ENCODE assay signal across 12 mouse cellular contexts in genomic region chr5:86318018-86318956, GRCm38 (mm10). TPM values are rescaled to one million over a fixed set of nuclear protein-coding genes. Genes with fewer than 3 reads are reported as not detected.
DNase-seq lines count a peak whose midpoint lies in the region; ATAC-seq and TF ChIP-seq lines count a peak whose summit lies in the region.
"Not testable (repeated sequence)": the region's sequence is repeated elsewhere in the genome, so short reads cannot be mapped to it uniquely, and the experiment has no call there.
"Had no signal": no experiment of that assay in that cellular context is flagged by ENCODE, and none has a peak within 500 bp of the region (broad histone marks: within the 10 kb centered on the region; RNA-seq: fewer than 3 reads in every experiment).

No protein-coding gene starts in this region.

- WGBS in embryonic facial prominence, embryonic 12.5 days: 49% methylated on average over 30 of the region's 30 CpGs
- WGBS in forebrain, embryonic 16.5 days: 50% methylated on average over 25 of the region's 30 CpGs
- 50% methylated on average over 25 of the region's 30 CpGs for WGBS in hindbrain, embryonic 11.5 days
- 44% methylated on average over 30 of the region's 30 CpGs for WGBS in limb, embryonic 15.5 days
- 45% methylated on average over 26 of the region's 30 CpGs for WGBS in midbrain, embryonic 13.5 days

- not testable (repeated sequence) for H3K4me1 ChIP-seq in ES-Bruce4 (ENCODE audit: control insufficient read depth, insufficient read depth, low read length); embryonic facial prominence, embryonic 12.5 days; forebrain, embryonic 16.5 days (replicated peaks; ENCODE audit: control insufficient read depth, insufficient read depth, low read length); hindbrain, embryonic 11.5 days (replicated peaks; ENCODE audit: control insufficient read depth, insufficient read depth, low read length); limb, embryonic 15.5 days; midbrain, embryonic 13.5 days (replicated peaks)

- DNase-seq in hindbrain, embryonic 11.5 days (ENCODE audit: low spot score): peak; percentile 1
- DNase-seq in kidney, adult 11 months: peak; percentile 3
- peak; percentile 7 for DNase-seq in retina, postnatal 1 day

- H3K9me3 ChIP-seq in ES-Bruce4 (replicated peaks; ENCODE audit: control insufficient read depth, insufficient read depth, low read length, poor library complexity, severe bottlenecking); embryonic facial prominence, embryonic 12.5 days; forebrain, embryonic 16.5 days (ENCODE audit: control insufficient read depth, low read length); hindbrain, embryonic 11.5 days (ENCODE audit: control insufficient read depth, low read length); limb, embryonic 15.5 days; midbrain, embryonic 13.5 days: not testable (repeated sequence)

- H3K9ac ChIP-seq in ES-Bruce4 (ENCODE audit: low read depth, poor library complexity, severe bottlenecking): peak overlapping the region; percentile 10; the same call in 1 of the 2 replicates
- H3K9ac ChIP-seq in embryonic facial prominence, embryonic 12.5 days; hindbrain, embryonic 11.5 days (ENCODE audit: low read depth, low read length); limb, embryonic 15.5 days; midbrain, embryonic 13.5 days (replicated peaks): not testable (repeated sequence)
- 0 out of 2 replicates have a peak overlapping the region, but pooled peaks have one; percentile 29 for H3K9ac ChIP-seq in forebrain, embryonic 16.5 days (replicated peaks; ENCODE audit: low read depth, low read length)

- TF ChIP-seq POLR2A in ES-Bruce4 (IDR thresholded peaks at IDR 0.05; ENCODE audit: insufficient read depth, low read length): not testable (repeated sequence)

- H3K4me2 ChIP-seq in embryonic facial prominence, embryonic 12.5 days (replicated peaks): peak overlapping the region; percentile 33
- peak overlapping the region; percentile 39 for H3K4me2 ChIP-seq in forebrain, embryonic 16.5 days (ENCODE audit: low read length)
- H3K4me2 ChIP-seq in hindbrain, embryonic 11.5 days (replicated peaks; ENCODE audit: low read depth, low read length): 0 out of 2 replicates have a peak overlapping the region, but pooled peaks have one; percentile 19
- H3K4me2 ChIP-seq in limb, embryonic 15.5 days: peak overlapping the region; percentile 25; the same call in 1 of the 2 replicates
- peak overlapping the region; percentile 43 for H3K4me2 ChIP-seq in midbrain, embryonic 13.5 days (replicated peaks)

- peak overlapping the region; percentile 38 for H3K4me3 ChIP-seq in ES-Bruce4 (ENCODE audit: low read depth, low read length)
- peak overlapping the region; percentile 33 for H3K4me3 ChIP-seq in embryonic facial prominence, embryonic 12.5 days
- peak overlapping the region; percentile 41 for H3K4me3 ChIP-seq in forebrain, embryonic 16.5 days (replicated peaks; ENCODE audit: low read length)
- H3K4me3 ChIP-seq in hindbrain, embryonic 11.5 days (ENCODE audit: low read depth, low read length): peak overlapping the region; percentile 26
- H3K4me3 ChIP-seq in limb, embryonic 15.5 days: peak overlapping the region; percentile 32
- peak overlapping the region; percentile 41 for H3K4me3 ChIP-seq in midbrain, embryonic 13.5 days (replicated peaks)

- H3K27ac ChIP-seq in ES-Bruce4 (ENCODE audit: insufficient read depth, low read length); embryonic facial prominence, embryonic 12.5 days; forebrain, embryonic 16.5 days (ENCODE audit: low read length); hindbrain, embryonic 11.5 days (ENCODE audit: low read depth, low read length); limb, embryonic 15.5 days; midbrain, embryonic 13.5 days: not testable (repeated sequence)

- TF ChIP-seq EP300 in ES-Bruce4 (IDR thresholded peaks at IDR 0.05; ENCODE audit: insufficient read depth, low read depth, low read length): not testable (repeated sequence)

- H3K27me3 ChIP-seq in ES-Bruce4 (ENCODE audit: control insufficient read depth, insufficient read depth, low read length, poor library complexity, severe bottlenecking); embryonic facial prominence, embryonic 12.5 days; forebrain, embryonic 16.5 days (replicated peaks; ENCODE audit: control insufficient read depth, insufficient read depth, low read length); hindbrain, embryonic 11.5 days (ENCODE audit: control insufficient read depth, insufficient read depth, low read length); limb, embryonic 15.5 days; midbrain, embryonic 13.5 days: not testable (repeated sequence)

- ATAC-seq in embryonic facial prominence, embryonic 12.5 days (ENCODE audit: insufficient number of reproducible peaks, insufficient read depth, low FRiP score, low TSS enrichment); limb, embryonic 15.5 days (ENCODE audit: insufficient number of reproducible peaks, low FRiP score, low TSS enrichment, low read depth): not testable (repeated sequence)
- ATAC-seq in forebrain, embryonic 16.5 days: peak; percentile 92
- ATAC-seq in hindbrain, embryonic 11.5 days (ENCODE audit: low FRiP score): peak; percentile 90
- ATAC-seq in midbrain, embryonic 13.5 days: peak; percentile 93

- TF ChIP-seq CTCF in ES-Bruce4 (IDR thresholded peaks at IDR 0.05; ENCODE audit: low read depth, low read length): not testable (repeated sequence)

- not testable (repeated sequence) for H3K36me3 ChIP-seq in ES-Bruce4 (ENCODE audit: control insufficient read depth, insufficient read depth, low read length, poor library complexity, severe bottlenecking); embryonic facial prominence, embryonic 12.5 days; forebrain, embryonic 16.5 days (ENCODE audit: control insufficient read depth, insufficient read depth); hindbrain, embryonic 11.5 days (ENCODE audit: control insufficient read depth, insufficient read depth, low read length); limb, embryonic 15.5 days; midbrain, embryonic 13.5 days

RNA-seq across cellular contexts. Expression of gene Tmprss11c, which starts 29.2 kb away (rescaled TPM):
- not detected in 2 replicates for polyA plus RNA-seq in ES-Bruce4 (2011; ENCODE audit: insufficient read depth, insufficient read length, low read depth, missing spikeins)
- polyA plus RNA-seq in embryonic facial prominence, embryonic 12.5 days (2016; fragmentation: Nextera tagmentation; extraction: Ambion mirVana): not detected in 2 replicates
- polyA plus RNA-seq in forebrain, embryonic 16.5 days (2015; fragmentation: Nextera tagmentation; extraction: Ambion mirVana): not detected in 2 replicates
- polyA plus RNA-seq in hindbrain, embryonic 11.5 days (2014; fragmentation: Nextera tagmentation; extraction: Ambion mirVana): not detected in 2 replicates
- polyA plus RNA-seq in limb, embryonic 15.5 days (2015; fragmentation: Nextera tagmentation; extraction: Ambion mirVana): not detected in 2 replicates
- not detected in 2 replicates for polyA plus RNA-seq in midbrain, embryonic 13.5 days (2015; fragmentation: Nextera tagmentation; extraction: Ambion mirVana)
- polyA plus RNA-seq: heart, adult 2 months; inflammation-experienced regulatory T-cells, adult 6 months; liver, embryonic 16.5 days; spleen, adult 2 months had no signal

RNA-seq across cellular contexts. Expression of gene Tmprss11d, which starts 54.9 kb away (rescaled TPM):
- not detected in 2 replicates for polyA plus RNA-seq in ES-Bruce4 (2011; ENCODE audit: insufficient read depth, insufficient read length, low read depth, missing spikeins)
- 0.09 and 0.22 TPM in 2 replicates for polyA plus RNA-seq in embryonic facial prominence, embryonic 12.5 days (2016; fragmentation: Nextera tagmentation; extraction: Ambion mirVana)
- polyA plus RNA-seq in forebrain, embryonic 16.5 days (2015; fragmentation: Nextera tagmentation; extraction: Ambion mirVana): not detected in 2 replicates
- polyA plus RNA-seq in hindbrain, embryonic 11.5 days (2014; fragmentation: Nextera tagmentation; extraction: Ambion mirVana): 0.08 TPM in 1 of 2 replicates, not detected in the other
- polyA plus RNA-seq in limb, embryonic 15.5 days (2015; fragmentation: Nextera tagmentation; extraction: Ambion mirVana): 0.07 TPM in 1 of 2 replicates, not detected in the other
- not detected in 2 replicates for polyA plus RNA-seq in midbrain, embryonic 13.5 days (2015; fragmentation: Nextera tagmentation; extraction: Ambion mirVana)
- polyA plus RNA-seq: heart, adult 2 months; inflammation-experienced regulatory T-cells, adult 6 months; liver, embryonic 16.5 days had no signal
